Comparison of ENCODE assay signal across 12 mouse cellular contexts in genomic region chr7:133019481-133020020, GRCm38 (mm10).
DNase-seq lines count a peak whose midpoint lies in the region; ATAC-seq and TF ChIP-seq lines count a peak whose summit lies in the region.
"Had no signal": no experiment of that assay in that cellular context is flagged by ENCODE, and none has a peak within 500 bp of the region (broad histone marks: within the 10 kb centered on the region; RNA-seq: fewer than 3 reads in every experiment).

No protein-coding gene starts in this region.

- WGBS in limb, embryonic 13.5 days, result 32% methylated on average over 6 of the region's 6 CpGs
- WGBS in limb, embryonic 10.5 days, result 48% methylated on average over 6 of the region's 6 CpGs
- 25% methylated on average over 6 of the region's 6 CpGs for WGBS in forebrain, postnatal 0 days

- H3K9ac ChIP-seq in limb, embryonic 13.5 days, result no peak overlapping the region
- no peak overlapping the region for H3K9ac ChIP-seq in forebrain, postnatal 0 days

- H3K27ac ChIP-seq in limb, embryonic 13.5 days, result peak overlapping the region; percentile 10; the same call in 1 of the 2 replicates
- H3K27ac ChIP-seq in limb, embryonic 10.5 days, result no peak overlapping the region
- no peak overlapping the region for H3K27ac ChIP-seq in forebrain, postnatal 0 days (ENCODE audit: low read depth, low read length)

- no peaks in the 10 kb centered on the region for H3K27me3 ChIP-seq in limb, embryonic 13.5 days
- no peaks in the 10 kb centered on the region for H3K27me3 ChIP-seq in limb, embryonic 10.5 days (ENCODE audit: low read depth, poor library complexity, severe bottlenecking)
- no peaks in the 10 kb centered on the region for H3K27me3 ChIP-seq in forebrain, postnatal 0 days (ENCODE audit: insufficient read depth, low read length)

- ATAC-seq in limb, embryonic 13.5 days (ENCODE audit: low FRiP score, low read depth), result no peak
- ATAC-seq in forebrain, postnatal 0 days, result peak; percentile 20; the same call in 1 of the 2 replicates

- H3K4me1 ChIP-seq in limb, embryonic 13.5 days, result peaks cover 40% of the 10 kb centered on the region
- peaks cover 55% of the 10 kb centered on the region for H3K4me1 ChIP-seq in limb, embryonic 10.5 days
- peaks cover 8% of the 10 kb centered on the region; the same call in 1 of the 2 replicates for H3K4me1 ChIP-seq in forebrain, postnatal 0 days (ENCODE audit: insufficient read depth)

- no peaks in the 10 kb centered on the region for H3K36me3 ChIP-seq in limb, embryonic 13.5 days
- peaks cover 38% of the 10 kb centered on the region for H3K36me3 ChIP-seq in limb, embryonic 10.5 days
- no peaks in the 10 kb centered on the region for H3K36me3 ChIP-seq in forebrain, postnatal 0 days (ENCODE audit: insufficient read depth)

- intact Hi-C loops in heart, postnatal 36 days (cut with DNase I), result no loop called here
- intact Hi-C loops in left cerebral cortex, postnatal 14 days (cut with DNase I), result no loop called here

- no peaks in the 10 kb centered on the region for H3K9me3 ChIP-seq in limb, embryonic 13.5 days
- no peaks in the 10 kb centered on the region for H3K9me3 ChIP-seq in limb, embryonic 10.5 days (replicated peaks)
- no peaks in the 10 kb centered on the region for H3K9me3 ChIP-seq in forebrain, postnatal 0 days (ENCODE audit: low read length)

- TF ChIP-seq CTCF in forebrain, postnatal 0 days (IDR thresholded peaks at IDR 0.05; ENCODE audit: low read depth), result no peak

- no peak overlapping the region for H3K4me2 ChIP-seq in limb, embryonic 13.5 days (replicated peaks)
- H3K4me2 ChIP-seq in forebrain, postnatal 0 days (ENCODE audit: low read depth), result no peak overlapping the region

- DNase-seq in heart, adult 18-20 months, result peak; percentile 44 to 56
- no peak for DNase-seq in heart, postnatal 36 days
- DNase-seq in limb, embryonic 10.5 days (ENCODE audit: low spot score), result no peak
- DNase-seq in forebrain, postnatal 0 days, result no peak
- DNase-seq in lung, postnatal 10 days, result peak; percentile 35
- DNase-seq in left cerebral cortex, postnatal 14 days (ENCODE audit: low spot score in 2 of 2), result no peak
- no peak for DNase-seq in ovary, postnatal 10 days (ENCODE audit: low spot score)
- DNase-seq: cerebellum, adult 9-11 months; gastrocnemius, postnatal 25 days; right cerebral cortex, postnatal 4 days; thymus, adult 2 months had no signal

- H3K4me3 ChIP-seq in limb, embryonic 13.5 days, result no peak overlapping the region
- H3K4me3 ChIP-seq in limb, embryonic 10.5 days, result no peak overlapping the region
- no peak overlapping the region for H3K4me3 ChIP-seq in forebrain, postnatal 0 days (ENCODE audit: low read depth, low read length)

Comparison
In these comparisons a context has a peak if more than half of its experiments do, and no peak if none do; other contexts are left out.
1. DNase-seq: peak in heart, adult 18-20 months (2 of 2) and lung, postnatal 10 days (single experiment); none in heart, postnatal 36 days (0 of 2), limb, embryonic 10.5 days (single experiment), forebrain, postnatal 0 days (single experiment), left cerebral cortex, postnatal 14 days (0 of 2) and ovary, postnatal 10 days (single experiment).